Mouse (Mus musculus) kidney, postnatal 0 days (tissue): ENCODE results near the gene Dclk2. TPM values are rescaled to one million over a fixed set of nuclear protein-coding genes. Genes with fewer than 3 reads are reported as not detected.
A peak's percentile ranks its signal among the peaks of the same experiment; 100 is the strongest.

ENCODE experiments used
- ATAC-seq: fragments of 200-750 bp; cut with Nextera tagmentation; replicated peaks from 2 replicates; pipeline ENCODE4 v1.8.0; 2017; ENCODE audit warnings: low read depth, moderate number of reproducible peaks, moderate TSS enrichment, moderate library complexity; ENCODE audit not compliant: low FRiP score
- DNase-seq: peaks from one replicate; pipeline ENCODE4 v3.0.0-alpha.2; 2016; ENCODE audit warnings: low spot score
- H3K27ac ChIP-seq: fragments of 300-500 bp; sonication (generic); 2 replicates; pipeline ENCODE4 v1.5.1; 2014; ENCODE audit warnings: mild to moderate bottlenecking
- H3K27me3 ChIP-seq: fragments of 300-500 bp; sonication (generic); 2 replicates; pipeline ENCODE4 v1.6.1; 2014; ENCODE audit warnings: low read length, mixed read lengths; ENCODE audit not compliant: insufficient read depth
- H3K36me3 ChIP-seq: fragments of 300-500 bp; sonication (generic); 2 replicates; pipeline ENCODE4 v1.6.1; 2014; ENCODE audit warnings: low read length, mixed read lengths; ENCODE audit not compliant: insufficient read depth
- H3K4me1 ChIP-seq: fragments of 300-500 bp; sonication (generic); replicated peaks from 2 replicates; pipeline ENCODE4 v1.6.1; 2014; ENCODE audit warnings: antibody characterized with exemption, low read length, mixed read lengths; ENCODE audit not compliant: insufficient read depth
- H3K4me2 ChIP-seq: fragments of 300-500 bp; sonication (generic); 2 replicates; pipeline ENCODE4 v1.6.1; 2014; ENCODE audit warnings: mild to moderate bottlenecking, low read length, moderate library complexity, mixed read lengths
- H3K4me3 ChIP-seq: fragments of 300-500 bp; sonication (generic); replicated peaks from 2 replicates; pipeline ENCODE4 v1.5.1; 2014; ENCODE audit warnings: low read depth, low read length
- H3K9ac ChIP-seq: fragments of 300-500 bp; sonication (generic); 2 replicates; pipeline ENCODE4 v1.6.1; 2014; ENCODE audit warnings: low read depth, low read length
- H3K9me3 ChIP-seq: fragments of 300-500 bp; sonication (generic); replicated peaks from 2 replicates; pipeline ENCODE4 v1.6.1; 2016; ENCODE audit warnings: low read length, inconsistent platforms, mixed read lengths
- CTCF ChIP-seq: IDR thresholded peaks from 2 replicates; pipeline ENCODE4 v1.5.1; 2016; ENCODE audit warnings: antibody characterized with exemption, low read depth, mild to moderate bottlenecking, moderate library complexity
- WGBS: fragments of 180-500 bp; shearing (Covaris S2); extraction: QIAGEN DNeasy Blood & Tissue Kit; methylation state at CpG from one replicate; pipeline ENCODE4 v1.1.7; 2014; 5-methylcytosine and 5-hydroxymethylcytosine counted together
- polyA plus RNA-seq: library from polyadenylated mRNA; unstranded; fragments of >200 nt; fragmentation: Nextera tagmentation; extraction: Ambion mirVana; gene quantifications from 2 replicates; pipeline ENCODE4 v1.2.1, GENCODE M21; 2015

Dclk2 gene
- polyA plus RNA-seq, 1 experiment from 2014 or later = 2.3 TPM

DNA sequence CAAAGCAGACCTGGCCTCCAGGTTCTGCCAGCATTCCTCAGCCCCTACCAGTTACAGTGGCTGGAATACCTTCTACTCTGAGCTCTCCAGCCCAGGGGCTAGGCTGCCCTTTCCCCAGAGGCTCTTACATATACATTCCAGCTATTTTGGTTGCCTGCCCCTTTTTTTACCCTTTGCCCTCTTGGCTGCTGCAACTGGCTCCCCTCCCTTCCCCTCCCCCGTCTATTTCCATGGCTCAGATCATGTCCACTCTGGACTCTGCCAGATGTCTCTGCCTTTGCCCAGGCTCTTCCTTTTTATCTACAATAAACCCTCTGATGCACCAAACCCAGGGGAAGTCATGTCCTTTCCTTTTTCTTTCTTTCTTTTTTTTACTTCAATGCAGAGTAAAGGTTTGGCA, 33.9 kb upstream of the Dclk2 start:
- WGBS = 0% methylated on average over 1 of the region's 1 CpGs
- Histone ChIP-seq H3K27me3 (no peaks in the 10 kb centered on the region), H3K4me1 (no peaks in the 10 kb centered on the region), H3K4me2 (no peak overlapping the region), H3K36me3 (no peaks in the 10 kb centered on the region), H3K4me3 (no peak overlapping the region), H3K27ac (no peak overlapping the region), H3K9ac (no peak overlapping the region), H3K9me3 (no peaks in the 10 kb centered on the region)
- no peak for TF ChIP-seq CTCF
- peak; percentile 8 for DNase-seq
- no peak for ATAC-seq

DNA sequence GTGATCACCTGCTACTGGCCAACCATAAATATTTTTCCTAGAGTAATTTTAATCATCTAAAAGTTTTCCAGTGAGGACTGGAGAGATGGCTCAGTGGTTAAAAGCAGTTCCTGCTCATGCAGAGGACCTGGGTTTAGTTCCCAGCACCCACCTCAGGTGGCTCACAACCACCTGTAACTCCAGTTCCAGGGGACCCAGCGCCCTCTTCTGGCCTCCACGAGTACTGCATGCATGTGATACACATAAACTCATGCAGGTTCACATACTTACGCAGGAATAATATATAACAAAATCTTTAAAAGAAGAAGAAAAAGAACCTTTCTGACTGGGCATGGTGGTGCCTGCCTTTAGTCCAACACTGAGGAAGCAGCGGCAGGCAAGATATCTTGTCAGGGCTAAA, 33.2 kb upstream of the Dclk2 start:
- ATAC-seq (no peak), DNase-seq (no peak)
- Histone ChIP-seq H3K27ac (no peak overlapping the region), H3K9ac (no peak overlapping the region), H3K4me1 (no peaks in the 10 kb centered on the region), H3K9me3 (no peaks in the 10 kb centered on the region), H3K4me2 (no peak overlapping the region), H3K4me3 (no peak overlapping the region), H3K27me3 (no peaks in the 10 kb centered on the region), H3K36me3 (no peaks in the 10 kb centered on the region)
- 88% methylated on average over 4 of the region's 4 CpGs for whole genome bisulfite sequencing
- TF ChIP-seq CTCF = peak; percentile 28; the same call in 1 of the 2 replicates

DNA sequence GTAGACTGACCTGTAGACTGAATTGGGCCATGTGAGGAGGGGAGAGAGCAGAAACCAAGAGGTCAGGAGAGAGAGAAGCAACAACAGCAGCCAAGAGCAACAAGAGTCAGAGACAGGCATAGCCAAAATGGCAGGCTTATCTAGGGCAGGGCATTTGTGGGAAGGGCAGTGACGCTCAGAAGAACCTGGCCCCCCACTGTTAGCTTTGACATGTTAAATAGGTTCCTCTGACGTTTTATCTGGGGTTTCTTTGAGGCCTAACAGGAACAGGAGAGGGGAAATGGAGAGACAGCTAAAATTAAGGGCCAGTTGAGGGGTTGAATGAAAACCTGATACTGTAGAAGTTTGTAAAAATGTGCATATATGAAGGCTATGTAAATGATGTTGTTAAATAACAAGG, 30.0 kb upstream of the Dclk2 start:
- H3K4me2 ChIP-seq = no peak overlapping the region
- H3K4me1 ChIP-seq = no peaks in the 10 kb centered on the region
- no peak overlapping the region for H3K9ac ChIP-seq
- DNase-seq (no peak), ATAC-seq (no peak)
- H3K27ac ChIP-seq = no peak overlapping the region
- no peak overlapping the region for H3K4me3 ChIP-seq
- no peaks in the 10 kb centered on the region for H3K27me3 ChIP-seq
- H3K36me3 ChIP-seq = no peaks in the 10 kb centered on the region
- H3K9me3 ChIP-seq = no peaks in the 10 kb centered on the region
- WGBS = 50% methylated on average over 2 of the region's 2 CpGs
- TF ChIP-seq CTCF = no peak

DNA sequence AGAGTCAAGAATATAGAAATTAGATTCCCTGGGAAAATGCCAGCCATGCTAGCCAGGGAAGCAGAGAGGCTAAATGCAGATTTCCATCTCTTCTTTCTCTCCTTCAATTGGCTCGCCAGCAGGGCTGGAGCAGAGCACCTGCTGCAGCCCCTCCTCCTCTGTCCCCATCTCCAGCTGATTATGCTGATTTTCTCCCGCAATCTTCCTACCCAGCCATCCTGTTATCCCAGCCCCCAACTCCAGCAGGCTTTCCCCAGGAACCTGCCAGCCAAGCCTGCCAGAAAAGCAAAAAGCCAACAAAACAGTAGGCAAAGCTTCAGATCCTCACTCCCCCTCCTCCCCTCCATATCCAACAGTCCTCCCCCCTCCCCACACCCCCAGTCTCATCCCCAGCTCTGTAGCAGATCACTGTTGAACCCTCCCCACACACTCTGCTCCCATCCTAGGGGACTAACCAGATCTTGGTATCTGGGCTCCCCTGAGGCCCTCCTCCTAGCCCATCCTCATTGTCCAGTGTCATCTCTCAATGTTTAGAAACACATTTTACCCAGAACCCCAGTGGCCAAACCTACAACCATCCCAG, 15.7 kb upstream of the Dclk2 start:
- Histone ChIP-seq H3K36me3 (no peaks in the 10 kb centered on the region), H3K9me3 (no peaks in the 10 kb centered on the region), H3K9ac (no peak overlapping the region), H3K4me2 (no peak overlapping the region), H3K27ac (no peak overlapping the region), H3K27me3 (no peaks in the 10 kb centered on the region), H3K4me1 (no peaks in the 10 kb centered on the region), H3K4me3 (no peak overlapping the region)
- TF ChIP-seq CTCF = no peak
- ATAC-seq = no peak
- 20% methylated on average over 2 of the region's 2 CpGs for WGBS
- no peak for DNase-seq

DNA sequence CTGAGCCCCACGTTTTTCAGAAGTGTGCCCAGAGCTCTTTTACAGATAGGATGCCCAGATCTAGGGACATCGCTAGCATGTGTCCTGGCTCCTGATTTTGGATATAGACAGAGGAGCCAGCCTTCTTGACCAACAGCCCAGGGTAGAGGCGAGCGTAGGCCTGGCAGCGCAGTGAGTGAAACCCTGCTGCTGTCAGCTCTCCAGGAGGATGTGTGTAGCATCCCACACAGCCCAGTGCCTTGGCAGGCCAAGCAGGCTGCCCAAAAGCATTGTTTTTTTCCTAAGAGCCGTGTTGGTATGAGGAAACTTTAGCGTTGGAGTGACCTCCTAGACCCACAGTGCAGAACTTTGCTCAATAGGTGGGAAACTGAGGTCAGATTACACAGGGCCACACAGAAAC, 12.8 kb upstream of the Dclk2 start:
- ATAC-seq = no peak
- TF ChIP-seq CTCF = no peak
- 84% methylated on average over 7 of the region's 7 CpGs for WGBS
- Histone ChIP-seq H3K4me1 (no peaks in the 10 kb centered on the region), H3K9me3 (no peaks in the 10 kb centered on the region), H3K9ac (no peak overlapping the region), H3K4me2 (no peak overlapping the region), H3K4me3 (no peak overlapping the region), H3K27ac (no peak overlapping the region), H3K27me3 (no peaks in the 10 kb centered on the region), H3K36me3 (no peaks in the 10 kb centered on the region)
- no peak for DNase-seq

DNA sequence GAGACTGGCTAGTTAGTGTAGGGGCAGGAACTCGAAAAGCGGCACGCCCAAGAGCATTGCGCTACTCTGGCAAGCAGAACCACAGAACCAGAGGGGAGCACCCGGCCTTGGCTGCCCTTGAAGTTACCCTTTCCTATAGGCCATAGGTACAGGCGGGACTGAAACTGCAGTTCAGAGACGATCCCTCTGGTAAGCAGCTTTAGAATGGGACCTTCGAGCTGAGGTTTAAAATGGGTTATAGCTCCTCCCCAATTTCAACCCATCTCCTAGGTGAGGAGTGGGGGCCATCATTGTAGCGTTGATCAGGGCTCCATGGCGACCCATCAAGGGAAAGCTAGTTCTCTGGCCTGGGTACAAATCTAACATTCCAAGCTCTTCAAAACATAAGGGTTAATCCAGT, 3.0 kb upstream of the Dclk2 start:
- no peak overlapping the region for H3K9ac ChIP-seq
- no peaks in the 10 kb centered on the region for H3K9me3 ChIP-seq
- DNase-seq = no peak
- ATAC-seq = no peak
- no peaks in the 10 kb centered on the region for H3K36me3 ChIP-seq
- H3K4me1 ChIP-seq = peaks cover 5% of the 10 kb centered on the region; the same call in 1 of the 2 replicates
- no peak overlapping the region for H3K4me3 ChIP-seq
- no peak overlapping the region for H3K4me2 ChIP-seq
- 87% methylated on average over 10 of the region's 10 CpGs for WGBS
- no peak overlapping the region for H3K27ac ChIP-seq
- no peaks in the 10 kb centered on the region; the same call in 1 of the 2 replicates for H3K27me3 ChIP-seq
- no peak for TF ChIP-seq CTCF
